In genomic region chr13:24359181-24359580, GRCm38 (mm10) we compare ENCODE assay signal across 19 mouse cellular contexts.
"Had no signal": no experiment of that assay in that cellular context is flagged by ENCODE, and none has a peak within 500 bp of the region (broad histone marks: within the 10 kb centered on the region; RNA-seq: fewer than 3 reads in every experiment).

No protein-coding gene starts in this region.

- H3K9me3 ChIP-seq: liver, embryonic 12.5 days; liver, embryonic 15.5 days; lung, embryonic 15.5 days; midbrain, embryonic 12.5 days; midbrain, embryonic 15.5 days; neural tube, embryonic 13.5 days had no signal

- H3K4me3 ChIP-seq: layer of hippocampus, adult 2 months; liver, embryonic 12.5 days; liver, embryonic 15.5 days; lung, embryonic 15.5 days; midbrain, embryonic 12.5 days; midbrain, embryonic 15.5 days; myocyte; neural tube, embryonic 13.5 days had no signal

- H3K9ac ChIP-seq: liver, embryonic 12.5 days; liver, embryonic 15.5 days; lung, embryonic 15.5 days; midbrain, embryonic 12.5 days; midbrain, embryonic 15.5 days; neural tube, embryonic 13.5 days had no signal

- H3K27ac ChIP-seq: kidney, postnatal 0 days; layer of hippocampus, adult 2 months; liver, embryonic 12.5 days; liver, embryonic 15.5 days; lung, embryonic 15.5 days; midbrain, embryonic 12.5 days; midbrain, embryonic 15.5 days; neural tube, embryonic 13.5 days had no signal

- H3K36me3 ChIP-seq: liver, embryonic 12.5 days; liver, embryonic 15.5 days; lung, embryonic 15.5 days; midbrain, embryonic 12.5 days; midbrain, embryonic 15.5 days; neural tube, embryonic 13.5 days had no signal

- DNase-seq: kidney, adult 2 months; kidney, postnatal 25 days; layer of hippocampus, adult 9-11 months; lung, adult 18-20 months; lung, postnatal 10 days; lung, postnatal 4 days; retina, postnatal 1 day; right cerebral cortex, postnatal 25 days; spleen, adult 18-20 months; thymus, postnatal 25 days had no signal

- H3K27me3 ChIP-seq: liver, embryonic 12.5 days; liver, embryonic 15.5 days; lung, embryonic 15.5 days; midbrain, embryonic 12.5 days; midbrain, embryonic 15.5 days; neural tube, embryonic 13.5 days had no signal

- ATAC-seq: liver, embryonic 12.5 days; midbrain, embryonic 15.5 days had no signal

- H3K4me1 ChIP-seq: liver, embryonic 12.5 days; liver, embryonic 15.5 days; lung, embryonic 15.5 days; midbrain, embryonic 12.5 days; midbrain, embryonic 15.5 days; neural tube, embryonic 13.5 days had no signal

- H3K4me2 ChIP-seq: liver, embryonic 12.5 days; liver, embryonic 15.5 days; lung, embryonic 15.5 days; midbrain, embryonic 12.5 days; midbrain, embryonic 15.5 days; neural tube, embryonic 13.5 days had no signal
